Mouse (Mus musculus): ENCODE measurements around the gene Coq9.

DNA sequence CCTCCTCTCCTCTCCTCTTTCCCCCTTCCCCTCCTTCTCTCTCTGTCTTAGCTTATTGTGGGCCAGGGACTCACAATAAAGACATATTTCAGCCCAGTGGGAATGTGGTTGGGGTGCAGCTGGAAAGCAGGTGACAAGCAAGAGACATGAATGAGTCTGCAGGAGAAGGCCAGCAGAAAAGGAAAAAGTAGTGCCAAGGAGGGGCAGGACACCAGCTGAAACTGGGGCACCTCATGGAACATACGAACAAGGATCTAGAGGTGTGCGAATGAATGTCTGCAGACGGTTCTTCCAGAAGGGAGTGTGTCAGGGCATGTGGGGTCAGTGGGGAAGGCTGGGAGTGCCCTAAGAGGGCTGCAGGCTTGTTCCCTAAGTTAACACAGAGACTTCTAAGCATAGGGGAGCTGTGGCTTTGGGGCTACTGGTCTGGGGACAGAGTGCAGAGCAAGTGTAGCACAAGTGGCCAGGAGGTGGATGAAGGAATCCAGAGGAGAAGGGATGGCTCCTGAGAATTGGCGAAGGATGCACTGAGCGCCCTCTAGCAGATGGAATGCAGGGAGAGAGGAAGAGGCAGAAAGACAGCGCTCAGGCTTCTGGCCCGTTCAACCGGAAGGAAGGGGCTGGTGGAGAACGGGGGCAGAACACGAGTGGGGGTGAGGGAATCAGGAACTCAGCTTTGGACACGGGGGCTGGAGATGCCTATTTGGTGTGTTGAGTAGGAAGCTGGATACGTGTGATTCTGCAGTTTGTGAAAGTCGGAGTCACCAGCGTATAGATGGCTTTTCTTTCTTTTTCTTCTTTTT is 36.6 kb upstream of the Coq9 start:
- no peak for TF ChIP-seq CTCF (IDR thresholded peaks at IDR 0.05 in 2 of 3, conservative IDR thresholded peaks at IDR 0.05 in 1 of 3; ENCODE audit: control insufficient read depth in 1 of 3, insufficient read depth in 1 of 3, low read depth in 2 of 3, low read length in 3 of 3, poor library complexity in 1 of 3, severe bottlenecking in 1 of 3)
- no peak for TF ChIP-seq RCOR1 (IDR thresholded peaks at IDR 0.05; ENCODE audit: low read depth, low read length)
- no peak for TF ChIP-seq EP300 (IDR thresholded peaks at IDR 0.05; ENCODE audit: low read depth in 1 of 2, low read length in 2 of 2)
- no peak for TF ChIP-seq SMC3 (IDR thresholded peaks at IDR 0.05; ENCODE audit: low read depth, low read length)
- no peak for TF ChIP-seq ELF1 (IDR thresholded peaks at IDR 0.05; ENCODE audit: low read depth, low read length)
- TF ChIP-seq JUND (IDR thresholded peaks at IDR 0.05; ENCODE audit: low read depth, low read length) = no peak
- TF ChIP-seq NELFE (IDR thresholded peaks at IDR 0.05; ENCODE audit: low read depth, low read length) = no peak
- no peak for TF ChIP-seq USF1 (IDR thresholded peaks at IDR 0.05; ENCODE audit: low read depth, low read length)
- TF ChIP-seq ZNF384 (IDR thresholded peaks at IDR 0.05; ENCODE audit: low read depth, low read length) = no peak
- no peak for TF ChIP-seq RAD21 (IDR thresholded peaks at IDR 0.05; ENCODE audit: low read depth, low read length)
- no peak for TF ChIP-seq HCFC1 (IDR thresholded peaks at IDR 0.05; ENCODE audit: low read depth, low read length)

All from MEL (cell line).